Mouse (Mus musculus) urinary bladder, postnatal 10 days (tissue): ENCODE measurements around the gene Cpn1.

Experiments
- DNase-seq: peaks from one replicate; pipeline ENCODE4 v3.0.0; 2022; ENCODE audit warnings: low spot score

The Cpn1 gene

DNA sequence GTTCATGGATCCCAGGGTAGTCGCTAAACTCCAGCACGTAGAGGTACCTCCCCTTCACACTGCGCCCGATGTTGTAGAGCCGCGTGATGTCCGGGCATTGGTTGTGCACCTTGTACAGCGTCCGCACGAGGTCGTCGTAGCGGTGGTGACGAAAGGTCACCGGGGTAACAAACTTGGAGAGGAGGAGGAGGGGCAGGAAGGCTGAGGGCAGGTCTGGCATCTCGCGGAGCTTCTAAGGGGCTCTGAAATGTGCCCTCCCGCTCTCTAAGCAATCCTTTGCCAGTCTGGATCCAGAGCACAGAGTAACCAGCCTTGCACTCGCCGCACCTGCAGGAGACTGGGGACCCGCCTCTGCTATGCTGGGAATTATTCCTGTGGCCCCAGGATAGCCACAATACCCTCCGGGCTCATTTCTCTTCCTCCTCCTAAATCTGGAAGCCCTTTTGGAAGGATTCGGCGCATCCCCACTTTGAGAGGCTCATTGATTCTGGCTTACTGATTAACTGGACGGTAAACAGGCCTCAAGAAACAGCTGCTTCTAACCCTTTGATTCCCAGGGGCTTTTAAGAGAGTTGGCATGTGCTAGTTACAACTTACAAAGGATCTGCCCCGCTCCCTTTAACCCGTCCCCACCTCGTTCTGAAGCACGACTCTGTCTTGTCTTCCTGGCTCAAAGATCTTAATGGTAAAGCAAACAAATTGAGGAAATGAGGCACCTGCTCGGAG is at the start of gene Cpn1:
Gene Cpn1 (minus strand): TSS at position 488 of the 726 bp plus-strand sequence.
- no peak for DNase-seq

DNA sequence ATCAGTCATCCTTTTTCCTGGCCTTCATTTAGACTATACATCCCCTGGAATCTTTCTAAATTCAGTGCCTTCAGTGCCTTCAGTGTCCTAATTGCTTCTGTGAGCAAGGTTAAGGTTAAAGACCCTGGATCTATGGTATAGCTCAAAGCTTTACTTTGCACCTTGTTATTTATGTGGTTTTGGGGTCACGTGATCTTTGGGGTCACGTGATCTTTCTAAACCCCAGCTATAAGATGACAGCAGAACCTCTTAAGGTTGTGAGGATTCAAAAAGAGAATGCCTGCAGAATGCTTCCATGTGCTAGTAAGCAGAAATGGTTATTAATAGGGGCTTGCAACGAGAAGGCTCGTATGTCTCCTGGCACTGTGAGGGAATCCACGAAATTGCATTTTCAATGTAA is 47.0 kb upstream of the Cpn1 start:
- DNase-seq, result no peak

DNA sequence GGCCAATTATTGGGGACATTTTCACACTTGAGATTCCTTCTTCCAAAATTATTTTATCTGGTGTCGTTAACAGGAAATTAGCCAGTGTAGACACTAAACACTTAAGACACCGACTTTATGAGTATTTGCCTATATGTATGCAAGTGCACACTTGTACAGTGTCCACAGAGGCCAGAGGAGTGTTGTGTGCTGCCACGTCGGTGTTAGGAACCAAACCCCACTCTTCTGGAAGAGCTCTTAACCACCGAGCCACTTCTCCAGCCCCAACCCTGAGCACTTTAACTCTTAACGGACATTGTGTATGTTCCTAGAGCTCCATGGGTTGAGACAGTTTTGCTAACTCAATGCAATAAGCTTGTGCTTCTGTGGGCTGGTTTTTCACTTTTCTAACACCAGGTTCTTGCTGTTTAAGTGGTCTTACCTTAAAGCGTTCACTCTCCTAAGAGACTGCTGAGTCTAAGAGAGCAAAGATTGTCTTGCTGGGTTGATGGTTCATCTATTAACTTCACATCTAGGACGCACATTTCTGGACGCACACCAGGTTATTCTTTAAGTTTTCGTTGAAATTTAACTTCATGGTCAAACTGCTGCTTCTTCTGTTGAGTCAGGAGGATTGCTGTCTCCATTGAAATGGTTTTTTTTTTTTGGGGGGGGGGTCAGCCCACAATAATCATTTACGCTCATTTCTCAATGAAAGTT is 45.8 kb upstream of the Cpn1 start:
- no peak for DNase-seq

DNA sequence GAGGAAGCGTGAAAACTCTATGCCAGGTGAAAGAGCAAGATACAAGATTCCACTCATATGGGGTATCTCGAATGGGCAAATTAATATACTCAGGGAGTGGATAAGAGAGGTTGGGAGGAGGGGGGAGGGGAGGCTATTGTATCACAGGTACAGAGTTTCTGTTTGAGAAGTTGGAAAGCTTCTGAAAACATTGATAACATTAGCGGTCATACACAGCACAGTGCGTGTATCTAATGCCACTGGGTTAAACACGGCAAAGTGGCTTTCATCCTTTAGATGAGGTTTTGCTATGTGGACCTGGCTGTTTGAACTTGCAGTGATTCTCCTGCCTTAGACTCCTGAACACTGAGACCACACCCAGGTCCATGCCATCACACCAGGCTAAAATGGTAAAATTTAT is 43.7 kb upstream of the Cpn1 start:
- DNase-seq, result no peak

DNA sequence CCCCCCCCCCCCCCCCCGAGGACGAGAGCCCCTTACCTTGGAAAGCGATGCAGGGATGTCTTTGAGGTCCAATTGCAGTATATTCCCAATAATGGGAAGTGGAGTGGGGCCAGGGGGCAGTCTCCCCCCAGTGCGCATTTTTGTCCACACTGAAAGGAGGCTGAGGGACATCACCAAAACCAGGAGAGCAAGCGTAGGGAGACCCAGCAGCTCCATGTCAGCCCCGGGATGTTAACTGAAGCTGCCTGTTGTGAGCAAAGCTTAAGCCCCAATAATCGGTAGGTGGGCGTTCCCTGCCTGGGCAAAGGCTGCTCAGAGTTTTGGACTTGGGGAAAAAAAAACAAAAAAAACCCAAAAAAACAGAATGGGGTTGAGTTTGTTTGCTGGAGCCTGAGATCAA is 42.6 kb upstream of the Cpn1 start, which contains the start of gene Cyp2c23:
Gene Cyp2c23 (minus strand): TSS at position 237 of the 400 bp plus-strand sequence.
- DNase-seq, result no peak

DNA sequence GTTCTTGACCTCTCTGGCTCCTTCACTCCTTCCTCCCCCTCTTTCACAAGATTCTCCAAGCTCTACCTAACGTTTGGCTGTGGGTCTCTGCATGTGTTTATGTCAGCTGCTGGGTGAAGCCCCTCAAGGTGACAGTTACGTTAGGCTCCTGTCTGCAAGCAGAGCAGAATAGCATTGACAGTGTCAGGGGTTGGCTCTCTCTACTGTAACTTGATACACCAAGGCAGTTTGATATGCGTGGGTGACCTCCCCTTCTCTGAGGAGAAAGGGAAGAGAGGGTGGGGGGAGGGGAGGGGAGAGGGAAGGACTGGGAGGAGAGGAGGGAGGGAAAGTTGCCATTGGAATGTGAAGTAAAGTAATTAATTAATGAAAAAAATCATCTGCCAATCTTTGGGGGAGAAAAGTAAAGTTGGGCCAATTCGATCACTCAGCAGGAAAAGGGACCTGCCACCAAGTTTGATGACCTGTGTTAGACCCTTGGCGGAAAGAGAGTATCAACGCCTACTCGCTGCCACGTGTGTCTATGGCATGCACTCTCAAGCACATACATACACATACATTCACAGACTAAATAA is 40.7 kb upstream of the Cpn1 start:
- DNase-seq, result no peak

DNA sequence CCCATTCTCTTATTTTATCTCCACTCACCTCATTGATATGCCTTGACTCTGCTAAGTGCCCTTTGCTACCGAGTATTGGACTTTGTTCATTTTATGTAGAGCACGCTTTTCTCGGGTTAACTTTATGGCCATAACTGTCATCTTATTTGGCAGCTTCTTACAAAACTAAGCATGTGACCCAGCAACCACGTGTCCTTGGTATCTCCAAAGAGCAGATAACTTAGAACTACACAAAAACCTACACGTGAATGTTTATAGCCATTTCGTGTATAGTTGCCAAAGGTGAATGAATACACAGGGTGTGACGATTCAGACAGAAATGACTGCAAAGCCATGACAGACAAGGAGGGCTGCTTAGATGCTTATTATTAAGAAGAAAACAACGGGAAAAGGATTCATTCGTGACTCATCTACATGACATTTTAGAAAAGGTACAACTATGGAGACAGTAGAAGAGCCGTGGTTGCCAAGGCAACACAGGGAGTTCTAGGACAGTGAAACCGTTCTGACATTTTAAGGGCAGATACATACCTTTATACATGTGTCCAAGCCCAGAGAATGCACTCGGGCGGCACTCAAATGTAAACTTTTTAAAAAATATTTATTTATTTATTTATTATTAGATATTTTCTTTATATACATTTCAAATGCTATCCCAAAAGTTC is 38.7 kb upstream of the Cpn1 start:
- no peak for DNase-seq

DNA sequence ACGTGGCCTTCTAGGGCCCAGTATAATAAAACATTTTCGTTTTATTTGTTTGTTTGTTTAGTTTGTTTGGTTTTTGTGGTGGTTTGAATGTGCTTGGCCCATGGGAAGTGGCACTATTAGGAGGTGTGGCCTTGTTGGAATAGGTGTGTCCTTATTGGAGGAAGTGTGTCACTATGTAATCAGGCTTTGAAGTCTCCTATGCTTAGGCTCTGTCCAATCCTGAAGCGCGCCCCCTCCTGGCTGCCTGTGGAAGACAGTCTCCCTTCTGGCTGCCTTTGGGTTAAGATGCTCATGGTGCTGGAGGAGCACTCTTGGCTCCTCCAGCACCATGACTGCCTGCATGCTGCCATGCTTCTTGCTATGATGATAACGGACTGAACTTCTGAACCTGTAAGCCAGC is 36.7 kb upstream of the Cpn1 start:
- no peak for DNase-seq

DNA sequence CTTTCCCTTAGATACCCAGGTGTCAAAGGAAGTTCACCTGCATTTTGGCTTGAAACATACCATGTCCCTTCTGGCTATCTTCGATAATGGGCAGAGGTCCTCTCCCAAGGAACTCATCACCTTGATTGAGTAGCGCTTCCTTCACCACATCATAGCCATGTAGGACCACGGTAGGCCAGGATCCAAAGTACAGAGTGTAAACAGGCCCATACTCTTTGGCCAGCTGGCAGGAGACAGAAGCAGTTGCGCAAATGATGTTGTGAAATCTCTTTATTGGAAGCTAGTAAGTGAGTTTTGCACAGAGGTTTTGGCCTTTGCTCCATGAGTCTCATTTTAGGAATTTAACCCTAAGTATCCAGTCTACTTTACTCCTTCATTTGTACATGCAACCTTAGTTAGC is 35.1 kb upstream of the Cpn1 start:
- DNase-seq, result no peak

DNA sequence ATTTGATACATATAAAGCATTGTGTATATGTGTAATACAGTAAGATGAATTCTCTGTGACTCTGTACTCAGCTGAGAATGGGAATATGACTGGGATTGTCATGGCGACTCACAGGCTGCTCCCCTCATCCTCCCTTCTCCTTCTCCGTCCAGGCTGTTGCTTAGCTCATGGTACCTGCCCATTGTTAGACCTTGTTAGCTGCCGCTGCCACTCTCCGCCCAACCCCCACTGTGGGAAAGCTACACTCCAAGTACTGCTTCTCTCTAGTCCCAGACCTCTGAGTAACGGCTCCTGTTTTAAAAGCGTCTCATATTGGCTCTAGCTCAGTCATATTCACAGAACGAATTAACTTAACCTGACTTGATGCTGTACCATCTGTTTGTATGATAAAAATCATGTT is 33.4 kb upstream of the Cpn1 start:
- no peak for DNase-seq

DNA sequence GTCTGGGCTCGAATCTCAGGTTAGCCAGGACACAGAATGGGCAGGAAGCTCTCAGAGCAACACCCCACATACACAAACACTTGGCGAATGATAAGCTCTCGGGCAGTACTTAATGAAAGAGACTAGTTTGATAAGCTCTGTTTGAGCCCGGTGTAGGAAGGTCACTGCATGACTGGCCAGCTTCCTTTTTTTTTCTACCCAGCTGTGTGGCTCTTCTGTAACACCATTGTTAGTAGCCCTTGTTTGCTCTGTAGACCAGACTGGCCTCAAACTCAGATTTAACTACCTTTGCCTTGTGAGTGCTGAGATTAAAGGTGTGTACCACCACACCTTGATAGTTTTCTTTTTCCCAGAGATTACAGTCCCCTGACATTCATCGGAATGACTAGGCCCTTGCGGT is 27.5 kb upstream of the Cpn1 start:
- no peak for DNase-seq

DNA sequence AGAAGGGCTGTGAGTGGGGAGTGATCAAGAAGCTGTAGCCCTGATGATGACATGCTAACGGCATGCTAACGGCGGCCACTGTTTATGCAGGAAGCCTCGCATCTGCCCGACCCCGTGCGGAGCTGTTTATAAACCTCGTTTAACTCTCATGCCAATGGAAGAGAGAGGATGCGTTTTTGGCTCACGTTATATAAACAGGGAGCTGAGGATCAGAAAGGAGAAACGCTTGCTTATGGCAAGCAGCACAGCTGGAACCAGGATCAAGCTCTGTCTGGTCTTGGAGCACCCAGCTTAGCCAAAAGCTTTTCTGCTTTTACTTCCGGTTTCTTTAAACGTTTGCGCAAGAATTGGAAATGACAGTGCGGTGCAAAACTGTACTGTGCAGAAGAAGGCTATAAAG is 22.4 kb upstream of the Cpn1 start:
- no peak for DNase-seq

DNA sequence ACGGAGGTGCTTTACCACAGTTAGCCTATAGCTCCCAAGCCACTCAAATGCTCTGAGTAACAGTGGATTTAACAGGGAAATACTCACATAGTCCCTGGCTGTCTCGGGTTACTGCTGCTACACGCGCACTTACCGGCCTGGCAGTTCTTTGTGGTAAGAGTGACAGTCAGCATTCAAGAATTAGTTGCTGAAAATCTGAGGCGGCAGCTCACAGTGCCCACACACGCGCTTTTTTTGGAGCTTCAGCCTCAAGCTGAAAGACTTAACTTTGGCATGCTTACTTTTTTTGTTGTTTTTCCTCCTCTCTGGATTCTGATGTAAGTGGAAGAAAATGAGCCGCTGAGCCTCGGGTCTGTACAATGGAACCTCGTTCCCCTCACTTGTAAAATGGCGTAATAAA is 20.8 kb upstream of the Cpn1 start:
- no peak for DNase-seq

DNA sequence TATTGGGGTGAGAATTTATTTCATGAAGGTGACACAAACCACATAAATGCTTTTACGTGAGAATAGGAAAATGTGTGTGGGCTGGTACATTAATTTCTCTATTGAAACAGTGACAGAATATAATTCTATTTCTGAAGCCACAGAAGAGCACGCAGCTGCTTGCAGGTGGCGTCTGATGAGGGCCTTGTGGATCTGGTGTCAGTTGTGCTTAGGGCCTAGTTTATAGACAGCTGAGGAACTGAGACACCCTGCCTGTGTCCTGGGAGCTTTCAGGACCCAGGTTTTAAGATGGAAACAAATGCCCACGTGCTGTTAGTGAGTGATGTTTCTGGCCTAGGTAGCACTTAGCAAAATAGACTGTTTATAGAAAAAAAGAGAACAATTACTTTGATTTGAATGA is 18.7 kb upstream of the Cpn1 start:
- no peak for DNase-seq

DNA sequence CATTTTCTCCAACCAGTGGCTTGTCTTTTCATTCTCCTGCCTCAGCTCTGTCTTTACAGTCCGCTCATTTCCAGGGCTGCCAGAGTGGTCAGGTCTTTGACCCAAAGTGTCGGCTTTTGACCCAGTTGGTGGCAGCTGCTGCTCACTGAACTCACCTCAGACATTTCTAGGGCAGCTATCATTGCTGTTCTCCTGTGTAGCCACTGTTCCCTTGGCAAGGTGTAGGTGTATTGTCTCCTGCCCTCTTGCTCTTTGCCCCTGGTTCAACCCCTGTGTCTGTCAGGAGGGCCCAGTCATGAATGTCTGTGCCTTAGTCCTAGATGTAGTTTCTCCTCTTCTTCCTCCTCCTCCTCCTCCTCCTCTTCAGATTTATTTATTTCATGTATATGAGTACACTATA is 17.9 kb upstream of the Cpn1 start:
- no peak for DNase-seq

DNA sequence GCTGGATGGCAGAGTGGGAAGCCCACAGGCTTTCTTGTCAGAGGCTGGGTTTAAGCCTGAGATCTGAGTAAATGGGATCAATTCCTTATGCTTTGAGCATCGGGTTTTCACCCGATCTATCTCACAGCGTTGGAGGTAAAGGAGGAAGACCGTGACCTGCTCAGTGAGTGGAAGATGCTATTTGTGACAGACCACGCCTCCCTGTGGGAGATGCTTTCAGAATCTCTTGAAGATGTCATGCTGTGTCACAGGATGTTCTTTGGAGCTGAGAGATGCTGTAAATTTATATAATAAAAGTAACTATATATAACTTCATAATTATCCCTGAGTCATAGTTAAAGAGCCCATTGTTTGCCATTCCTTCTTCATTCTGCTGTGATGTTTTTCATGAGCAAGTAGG is 14.4 kb upstream of the Cpn1 start:
- DNase-seq, result no peak

DNA sequence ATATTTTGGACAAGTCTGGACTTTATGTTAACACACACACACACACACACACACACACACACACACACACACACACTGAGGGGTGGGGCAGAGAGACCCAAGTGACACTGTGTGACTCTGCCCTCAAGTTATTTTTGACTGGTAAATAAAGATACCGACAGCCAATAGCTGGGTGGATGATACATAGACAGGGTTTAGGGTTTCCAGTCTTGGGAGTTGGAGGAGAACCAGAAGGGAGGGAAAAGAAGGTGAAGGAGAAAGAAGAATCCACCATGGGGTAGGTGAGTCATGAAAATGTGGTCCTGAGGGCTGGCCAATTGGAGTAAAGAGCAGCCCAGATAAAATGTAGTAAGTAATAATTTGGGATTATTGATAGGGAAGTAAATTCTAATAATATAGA is 13.7 kb upstream of the Cpn1 start:
- DNase-seq, result no peak

DNA sequence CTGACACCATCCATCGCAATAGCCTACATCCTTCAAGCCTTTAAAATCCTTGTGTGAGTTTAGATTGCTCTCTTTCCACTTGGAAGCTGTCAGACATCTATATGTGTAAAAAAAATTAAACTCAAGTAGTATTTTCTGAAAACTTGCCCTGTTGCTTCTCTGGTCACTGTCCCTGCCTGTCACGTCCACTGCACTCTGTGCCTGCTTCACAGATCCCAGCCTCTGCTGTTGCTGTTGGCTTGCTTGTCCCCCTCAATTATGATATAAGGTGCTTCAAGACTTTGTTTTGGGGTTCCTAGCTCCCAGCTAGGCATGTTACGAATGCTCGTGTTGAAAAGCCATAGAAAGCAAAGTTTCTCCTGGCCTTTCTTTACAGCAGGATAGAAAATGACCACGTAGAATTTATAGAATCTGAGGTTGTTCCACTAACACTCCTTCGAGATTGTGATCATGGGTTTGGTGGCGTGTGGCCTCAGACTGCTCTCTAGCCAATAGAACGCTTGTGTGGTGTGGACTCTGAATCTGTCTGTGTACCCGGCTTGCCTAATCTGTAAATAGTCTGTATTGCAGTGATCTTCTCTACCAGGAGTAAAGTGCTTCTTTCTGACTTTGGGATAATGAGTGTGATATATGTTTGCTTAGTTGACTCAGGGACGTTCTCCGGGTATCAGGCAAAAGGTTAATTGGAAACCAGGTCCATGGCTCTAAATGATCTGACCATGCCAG is 12.6 kb upstream of the Cpn1 start:
- no peak for DNase-seq

DNA sequence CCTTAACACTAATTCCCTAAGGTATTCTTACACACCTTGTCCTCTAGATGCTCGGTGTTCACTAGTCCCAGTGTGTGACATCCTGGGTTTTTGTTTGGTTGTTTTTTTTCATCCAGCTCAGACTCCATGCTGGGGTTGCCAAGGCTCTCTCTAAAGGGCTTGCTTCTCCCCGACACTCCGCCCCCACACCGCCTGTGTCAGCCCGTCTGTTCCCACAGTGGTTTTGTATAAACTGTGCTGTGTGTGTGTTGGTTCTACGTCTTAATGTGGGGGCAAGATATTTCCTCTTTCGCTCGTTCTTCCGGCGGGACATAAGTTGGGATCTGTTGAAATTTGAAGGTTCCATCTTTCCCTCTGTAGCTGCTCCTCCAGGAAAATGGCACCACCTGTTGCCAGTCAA is 11.7 kb upstream of the Cpn1 start:
- no peak for DNase-seq

DNA sequence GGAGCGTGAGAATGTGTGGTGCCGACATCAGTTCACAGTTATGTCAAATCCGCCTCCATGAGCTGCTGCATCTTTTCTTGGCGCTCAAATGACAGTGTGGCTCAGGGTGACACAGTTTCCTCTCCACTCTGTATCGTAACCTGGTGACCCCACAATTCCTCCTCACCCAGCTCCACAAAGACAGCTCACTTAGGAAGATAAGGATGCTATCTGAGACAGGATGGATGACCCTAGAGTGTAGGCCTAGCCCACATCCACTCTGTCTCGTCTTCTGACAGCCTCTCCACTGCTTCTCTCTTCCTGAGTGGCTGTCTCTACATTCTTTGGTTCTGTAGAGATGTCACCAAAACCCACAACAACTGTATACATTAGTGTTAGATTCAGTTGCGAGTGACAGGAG is 9.1 kb upstream of the Cpn1 start:
- no peak for DNase-seq

DNA sequence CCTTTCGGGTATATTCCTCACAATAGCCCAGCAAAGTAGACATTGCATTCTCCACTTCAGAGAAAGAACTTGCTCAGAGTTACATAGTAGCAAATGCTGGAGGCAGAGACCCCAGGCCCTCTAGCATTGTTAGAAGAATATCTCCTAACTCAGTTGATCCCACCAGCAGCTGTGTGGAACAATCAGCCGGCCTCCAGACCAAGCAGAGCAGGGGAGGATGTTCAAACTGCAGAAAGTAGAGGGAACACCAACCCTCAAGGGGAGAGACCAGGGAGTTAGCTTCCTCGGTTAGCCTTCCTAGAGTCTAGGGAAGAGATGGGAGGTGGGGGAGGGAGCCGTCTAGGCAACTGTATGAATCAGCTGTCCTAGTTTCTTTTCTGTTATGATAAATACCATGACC is 6.1 kb upstream of the Cpn1 start:
- DNase-seq, result no peak

DNA sequence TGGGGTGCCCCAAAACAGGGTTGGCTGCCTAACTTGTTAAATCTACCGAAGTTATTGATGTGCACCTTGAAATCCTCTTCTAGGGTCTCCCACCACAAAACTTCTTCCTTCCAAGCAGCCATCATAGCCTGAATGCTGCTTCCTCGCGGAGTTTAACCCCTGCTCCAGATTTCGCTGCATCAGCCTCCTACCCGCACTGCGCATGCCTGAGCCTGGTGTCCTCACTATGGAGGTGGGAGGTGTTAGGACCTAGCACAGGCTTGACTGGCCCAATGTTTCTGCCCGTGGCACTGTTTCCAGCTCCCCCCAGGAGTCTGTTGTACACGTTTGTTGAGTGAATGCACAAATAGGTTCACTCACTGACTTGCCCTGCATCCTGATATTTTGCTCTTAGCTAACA is 4.0 kb upstream of the Cpn1 start:
- no peak for DNase-seq
